Comparison of ENCODE assay signal across 9 mouse cellular contexts in genomic region chr13:75940791-75941517, GRCm38 (mm10). TPM values are rescaled to one million over a fixed set of nuclear protein-coding genes. Genes with fewer than 3 reads are reported as not detected.
A peak's percentile ranks its signal among the peaks of the same experiment; 100 is the strongest.
DNase-seq lines count a peak whose midpoint lies in the region; ATAC-seq lines count a peak whose summit lies in the region.
"Had no signal": no experiment of that assay in that cellular context is flagged by ENCODE, and none has a peak within 500 bp of the region (broad histone marks: within the 10 kb centered on the region; RNA-seq: fewer than 3 reads in every experiment).

No protein-coding gene starts in this region.

- ATAC-seq in granulocyte monocyte progenitor cell, adult 5-6 weeks (replicated peaks; ENCODE audit: poor library complexity, severe bottlenecking): peak; percentile 47

- peak; percentile 2 for DNase-seq in lung, postnatal 25 days (ENCODE audit: low spot score)
- no peak for DNase-seq in lung, adult 18-20 months
- DNase-seq in kidney, postnatal 10 days: peak; percentile 21
- peak; percentile 33 for DNase-seq in skeletal muscle tissue, adult 2 months (ENCODE audit: low read depth, low spot score)
- no peak for DNase-seq in right cerebral cortex, adult 18-20 months
- DNase-seq in cerebellum, postnatal 14 days: no peak
- no peak for DNase-seq in layer of hippocampus, adult 8-10 months (ENCODE audit: low spot score in 2 of 2)

RNA-seq across cellular contexts. Expression of gene Rhobtb3, which starts 2.8 kb away (rescaled TPM):
- total RNA-seq in granulocyte monocyte progenitor cell, adult 5-6 weeks (2014; fragmentation: Nextera tagmentation): 3.2 and 8.0 TPM in 2 replicates
- total RNA-seq in granulocyte monocyte progenitor cell, adult 5-6 weeks (2017): 6.7 and 22.0 TPM in 2 replicates
- 10 to 100 TPM; 16.1 to 18.6 (median 17.1) TPM for total RNA-seq in layer of hippocampus, adult 8-10 months (2022)

RNA-seq across cellular contexts. Expression of gene Spata9, which starts 26.0 kb away (rescaled TPM):
- total RNA-seq in granulocyte monocyte progenitor cell, adult 5-6 weeks (2014; fragmentation: Nextera tagmentation): 1.2 TPM in 1 of 2 replicates, not detected in the other
- 0.60 TPM in 1 of 2 replicates, not detected in the other for total RNA-seq in granulocyte monocyte progenitor cell, adult 5-6 weeks (2017)
- total RNA-seq in layer of hippocampus, adult 8-10 months (2022): not detected
- total RNA-seq: left cerebral cortex, adult 2 months had no signal

Comparison
In these comparisons a context has a peak if more than half of its experiments do, and no peak if none do; other contexts are left out.
1. DNase-seq: peak in lung, postnatal 25 days (single experiment), kidney, postnatal 10 days (single experiment) and skeletal muscle tissue, adult 2 months (single experiment); none in lung, adult 18-20 months (0 of 2), right cerebral cortex, adult 18-20 months (single experiment), cerebellum, postnatal 14 days (0 of 2) and layer of hippocampus, adult 8-10 months (0 of 2).